Mouse (Mus musculus) B cell, adult 67 days (primary cell): ENCODE results near the gene 4931408C20Rik. TPM values are rescaled to one million over a fixed set of nuclear protein-coding genes. Genes with fewer than 3 reads are reported as not detected.

Experiments used
- total RNA-seq, 2 experiments: library from RNA; stranded (reverse); gene quantifications; 4 replicates each; pipeline ENCODE4 v1.2.4; 2023

4931408C20Rik gene
- not detected for total RNA-seq

GRCm38 (mm10) chr1:26686842-26687760, at the start of gene 4931408C20Rik:
Gene 4931408C20Rik (minus strand): TSS chr1:26687460.

